Mouse (Mus musculus): ENCODE results near the gene Gm49510. TPM values are rescaled to one million over a fixed set of nuclear protein-coding genes. Genes with fewer than 3 reads are reported as not detected.

Gm49510 gene
- total and polyA plus RNA-seq, 3 experiments: 0.12 to 0.25 TPM; not detected in 1

GRCm38 (mm10) chr15:78922700-78923099 is 23.2 kb downstream of the Gm49510 start:
- peak; percentile 7; the same call in 1 of the 2 replicates for TF ChIP-seq SMC3 (IDR thresholded peaks at IDR 0.05; ENCODE audit: low read depth, low read length)
- TF ChIP-seq RAD21 (IDR thresholded peaks at IDR 0.05; ENCODE audit: low read depth, low read length): no peak
- TF ChIP-seq JUN (IDR thresholded peaks at IDR 0.05; ENCODE audit: insufficient read depth, low read depth, low read length): no peak
- no peak for TF ChIP-seq JUND (conservative IDR thresholded peaks at IDR 0.05; ENCODE audit: low read depth, low read length)
- no peak for TF ChIP-seq ZKSCAN1 (IDR thresholded peaks at IDR 0.05; ENCODE audit: borderline replicate concordance, low read depth, low read length)
- TF ChIP-seq CTCF (conservative IDR thresholded peaks at IDR 0.05 in 1 of 2, IDR thresholded peaks at IDR 0.05 in 1 of 2; ENCODE audit: low read depth in 2 of 2, low read length in 2 of 2): peak in 1 of 2 experiments; percentile 22; a peak in 2 of 4 replicates
- TF ChIP-seq POLR2AphosphoS2 (IDR thresholded peaks at IDR 0.05; ENCODE audit: low read depth, low read length): no peak
- no peak for TF ChIP-seq USF2 (conservative IDR thresholded peaks at IDR 0.05; ENCODE audit: low read depth, low read length)
- DNase-seq (ENCODE audit: extremely low read depth): no peak
- Histone ChIP-seq H3K79me2 (replicated peaks; ENCODE audit: control insufficient read depth, extremely low read depth, insufficient read depth, poor library complexity, severe bottlenecking) (peaks cover 4% of the 10 kb centered on the region; the same call in 1 of the 2 replicates), H3K27me3 (replicated peaks) (no peaks in the 10 kb centered on the region), H3K4me2 (ENCODE audit: insufficient read depth, low read depth, poor library complexity, severe bottlenecking) (peak overlapping the region; percentile 42; the same call in 1 of the 2 replicates), H3K4me3 (replicated peaks in 1 of 3; ENCODE audit: low read depth in 2 of 3, low read length in 2 of 3, poor library complexity in 1 of 3) (peak overlapping the region; percentile 1 to 49 (median 24)), H3K9me3 (replicated peaks; ENCODE audit: low read length) (peaks cover 3% of the 10 kb centered on the region), H3K27ac (ENCODE audit: insufficient read depth, low read depth) (peak overlapping the region; percentile 68), H3K36me3 (replicated peaks in 1 of 2; ENCODE audit: control insufficient read depth in 1 of 2, insufficient read depth in 1 of 2, low read length in 1 of 2) (peaks cover 4 to 18% of the 10 kb centered on the region in 2 experiments), H3K4me1 (ENCODE audit: control insufficient read depth in 1 of 2, insufficient read depth in 2 of 2) (peaks cover 31 to 65% of the 10 kb centered on the region in 2 experiments), H3K9ac (ENCODE audit: insufficient read depth, low read depth) (peak overlapping the region; percentile 25; the same call in 1 of the 2 replicates)
- dilution Hi-C loops (cut with MboI; ENCODE audit: extremely low pct_ligation_motif_present, extremely low pct_unique_long_range_greater_than_20kb, low sequenced_read_pairs) (no loop called here), in situ Hi-C loops (cut with MboI; ENCODE audit: low pct_ligation_motif_present, low pct_unique_long_range_greater_than_20kb, low sequenced_read_pairs) (loop anchor here (25.0 kb wide), 1 partner anchor 415 kb away; the partner anchor contains the start of genes Maff and Pla2g6)

- Histone ChIP-seq H3K4me3 (replicated peaks in 1 of 3; ENCODE audit: low read depth in 2 of 3, low read length in 2 of 3, poor library complexity in 1 of 3) (peak overlapping the region; percentile 17 to 49 (median 29)), H3K27me3 (replicated peaks) (no peaks in the 10 kb centered on the region), H3K36me3 (replicated peaks in 1 of 2; ENCODE audit: control insufficient read depth in 1 of 2, insufficient read depth in 1 of 2, low read length in 1 of 2) (peaks cover 0 to 14% of the 10 kb centered on the region in 2 experiments), H3K4me2 (ENCODE audit: insufficient read depth, low read depth, poor library complexity, severe bottlenecking) (peak overlapping the region; percentile 42), H3K27ac (ENCODE audit: insufficient read depth, low read depth) (peak overlapping the region; percentile 68), H3K79me2 (replicated peaks; ENCODE audit: control insufficient read depth, extremely low read depth, insufficient read depth, poor library complexity, severe bottlenecking) (peaks cover 4% of the 10 kb centered on the region; the same call in 1 of the 2 replicates), H3K9me3 (replicated peaks; ENCODE audit: low read length) (peaks cover 3% of the 10 kb centered on the region), H3K4me1 (ENCODE audit: control insufficient read depth in 1 of 2, insufficient read depth in 2 of 2) (peaks cover 33 to 68% of the 10 kb centered on the region in 2 experiments), H3K9ac (ENCODE audit: insufficient read depth, low read depth) (peak overlapping the region; percentile 36)
- dilution Hi-C loops (cut with MboI; ENCODE audit: extremely low pct_ligation_motif_present, extremely low pct_unique_long_range_greater_than_20kb, low sequenced_read_pairs) (no loop called here), in situ Hi-C loops (cut with MboI; ENCODE audit: low pct_ligation_motif_present, low pct_unique_long_range_greater_than_20kb, low sequenced_read_pairs) (loop anchor here (25.0 kb wide), 1 partner anchor 414 kb away; the partner anchor contains the start of genes Maff and Pla2g6)
- TF ChIP-seq NELFE (IDR thresholded peaks at IDR 0.05; ENCODE audit: low read depth, low read length) (peak; percentile 66), TCF12 (IDR thresholded peaks at IDR 0.05; ENCODE audit: low read depth, low read length) (peak; percentile 84), EP300 (IDR thresholded peaks at IDR 0.05; ENCODE audit: low read length) (peak; percentile 47; the same call in 1 of the 2 replicates), NRF1 (IDR thresholded peaks at IDR 0.05; ENCODE audit: low read depth, low read length) (0 out of 2 replicates have a peak, but pooled peaks have one; percentile 20), MXI1 (IDR thresholded peaks at IDR 0.05; ENCODE audit: low read depth, low read length) (no peak), ETS1 (conservative IDR thresholded peaks at IDR 0.05; ENCODE audit: low read depth, low read length) (peak; percentile 67), CHD1 (IDR thresholded peaks at IDR 0.05; ENCODE audit: low read depth, low read length) (no peak), CHD2 (IDR thresholded peaks at IDR 0.05; ENCODE audit: low read length) (no peak), POLR2A (IDR thresholded peaks at IDR 0.05; ENCODE audit: low read depth, low read length) (peak; percentile 78), MEF2A (IDR thresholded peaks at IDR 0.05; ENCODE audit: borderline replicate concordance, low read depth, low read length) (peak; percentile 39; the same call in 1 of the 2 replicates), TBP (conservative IDR thresholded peaks at IDR 0.05; ENCODE audit: low read depth, low read length) (peak; percentile 45; the same call in 1 of the 2 replicates), POLR2AphosphoS2 (IDR thresholded peaks at IDR 0.05; ENCODE audit: low read depth, low read length) (no peak; the same call in 1 of the 2 replicates), IRF4 (IDR thresholded peaks at IDR 0.05; ENCODE audit: low read depth, low read length) (peak; percentile 42; the same call in 1 of the 2 replicates), BHLHE40 (IDR thresholded peaks at IDR 0.05; ENCODE audit: low read depth, low read length) (peak; percentile 32)
- peak; percentile 89 for DNase-seq (ENCODE audit: extremely low read depth)
These were observed 24.1 kb downstream of the Gm49510 start for GRCm38 (mm10) chr15:78923585-78923984.
